ENCODE assay signal across 9 mouse cellular contexts in genomic region chr15:3433281-3433680, GRCm38 (mm10).
DNase-seq lines count a peak whose midpoint lies in the region; ATAC-seq and TF ChIP-seq lines count a peak whose summit lies in the region.
"Had no signal": no experiment of that assay in that cellular context is flagged by ENCODE, and none has a peak within 500 bp of the region (broad histone marks: within the 10 kb centered on the region; RNA-seq: fewer than 3 reads in every experiment).

No protein-coding gene starts in this region.

- no peak overlapping the region for H3K4me2 ChIP-seq in limb, embryonic 13.5 days (replicated peaks)
- H3K4me2 ChIP-seq in limb, embryonic 14.5 days (replicated peaks; ENCODE audit: low read depth, low read length, severe bottlenecking) = no peak overlapping the region
- peak overlapping the region; percentile 14; the same call in 1 of the 2 replicates for H3K4me2 ChIP-seq in stomach, embryonic 15.5 days
- H3K4me2 ChIP-seq in midbrain, embryonic 13.5 days (replicated peaks) = no peak overlapping the region
- H3K4me2 ChIP-seq: liver, embryonic 15.5 days had no signal

- 67% methylated on average over 7 of the region's 7 CpGs for WGBS in limb, embryonic 13.5 days
- WGBS in limb, embryonic 10.5 days = 65% methylated on average over 7 of the region's 7 CpGs
- 67% methylated on average over 7 of the region's 7 CpGs for WGBS in limb, embryonic 14.5 days
- WGBS in stomach, embryonic 15.5 days = 26% methylated on average over 7 of the region's 7 CpGs
- 82% methylated on average over 7 of the region's 7 CpGs for WGBS in midbrain, embryonic 13.5 days

- no peaks in the 10 kb centered on the region for H3K9me3 ChIP-seq in limb, embryonic 13.5 days
- H3K9me3 ChIP-seq in limb, embryonic 10.5 days (replicated peaks) = no peaks in the 10 kb centered on the region
- H3K9me3 ChIP-seq in limb, embryonic 14.5 days (ENCODE audit: control insufficient read depth, low read length) = no peaks in the 10 kb centered on the region
- H3K9me3 ChIP-seq in stomach, embryonic 15.5 days = no peaks in the 10 kb centered on the region
- no peaks in the 10 kb centered on the region for H3K9me3 ChIP-seq in midbrain, embryonic 13.5 days
- H3K9me3 ChIP-seq: liver, embryonic 15.5 days had no signal

- H3K27me3 ChIP-seq in limb, embryonic 13.5 days = no peaks in the 10 kb centered on the region
- H3K27me3 ChIP-seq in limb, embryonic 10.5 days (ENCODE audit: low read depth, poor library complexity, severe bottlenecking) = no peaks in the 10 kb centered on the region
- H3K27me3 ChIP-seq in limb, embryonic 14.5 days (ENCODE audit: control insufficient read depth, insufficient read depth, low read length) = no peaks in the 10 kb centered on the region
- no peaks in the 10 kb centered on the region for H3K27me3 ChIP-seq in stomach, embryonic 15.5 days (replicated peaks)
- no peaks in the 10 kb centered on the region for H3K27me3 ChIP-seq in midbrain, embryonic 13.5 days
- H3K27me3 ChIP-seq: liver, embryonic 15.5 days had no signal

- H3K27ac ChIP-seq in limb, embryonic 13.5 days = no peak overlapping the region
- H3K27ac ChIP-seq in limb, embryonic 10.5 days = no peak overlapping the region
- H3K27ac ChIP-seq in limb, embryonic 14.5 days (replicated peaks; ENCODE audit: low read depth, low read length) = no peak overlapping the region
- H3K27ac ChIP-seq in stomach, embryonic 15.5 days = peak overlapping the region; percentile 58; the same call in 1 of the 2 replicates
- no peak overlapping the region for H3K27ac ChIP-seq in midbrain, embryonic 13.5 days
- H3K27ac ChIP-seq: liver, embryonic 15.5 days had no signal

- TF ChIP-seq POLR2A in limb, embryonic 14.5 days (IDR thresholded peaks at IDR 0.05; ENCODE audit: borderline replicate concordance, extremely low read depth, insufficient read depth, insufficient read length) = no peak

- intact Hi-C loops in heart, postnatal 25 days (cut with DNase I) = no loop called here

- no peak overlapping the region for H3K9ac ChIP-seq in limb, embryonic 13.5 days
- no peak overlapping the region for H3K9ac ChIP-seq in limb, embryonic 14.5 days (ENCODE audit: low read depth, low read length, severe bottlenecking)
- H3K9ac ChIP-seq in stomach, embryonic 15.5 days = no peak overlapping the region
- H3K9ac ChIP-seq in midbrain, embryonic 13.5 days (replicated peaks) = no peak overlapping the region
- H3K9ac ChIP-seq: liver, embryonic 15.5 days had no signal

- H3K36me3 ChIP-seq in limb, embryonic 13.5 days = no peaks in the 10 kb centered on the region
- no peaks in the 10 kb centered on the region for H3K36me3 ChIP-seq in limb, embryonic 10.5 days
- H3K36me3 ChIP-seq in limb, embryonic 14.5 days (ENCODE audit: control insufficient read depth, insufficient read depth, low read length) = no peaks in the 10 kb centered on the region
- H3K36me3 ChIP-seq in stomach, embryonic 15.5 days = no peaks in the 10 kb centered on the region
- H3K36me3 ChIP-seq in midbrain, embryonic 13.5 days = no peaks in the 10 kb centered on the region
- H3K36me3 ChIP-seq: liver, embryonic 15.5 days had no signal

- H3K4me3 ChIP-seq in limb, embryonic 13.5 days = no peak overlapping the region
- H3K4me3 ChIP-seq in limb, embryonic 10.5 days = no peak overlapping the region
- no peak overlapping the region for H3K4me3 ChIP-seq in limb, embryonic 14.5 days (replicated peaks; ENCODE audit: low read length)
- H3K4me3 ChIP-seq in stomach, embryonic 15.5 days (replicated peaks) = no peak overlapping the region
- no peak overlapping the region for H3K4me3 ChIP-seq in midbrain, embryonic 13.5 days (replicated peaks)
- H3K4me3 ChIP-seq: liver, embryonic 15.5 days had no signal

- DNase-seq in limb, embryonic 10.5 days (ENCODE audit: low spot score) = no peak
- DNase-seq in heart, postnatal 25 days (ENCODE audit: low spot score) = peak; percentile 36
- DNase-seq in limb, embryonic 14.5 days (ENCODE audit: low spot score) = peak; percentile 41
- no peak for DNase-seq in spleen, postnatal 14 days (ENCODE audit: low spot score in 2 of 2)

- ATAC-seq in limb, embryonic 13.5 days (ENCODE audit: low FRiP score, low read depth) = peak; percentile 71; the same call in 1 of the 2 replicates
- ATAC-seq in limb, embryonic 14.5 days (ENCODE audit: low FRiP score, low read depth) = peak; percentile 80
- peak; percentile 65; the same call in 1 of the 2 replicates for ATAC-seq in stomach, embryonic 15.5 days (ENCODE audit: insufficient read depth, low FRiP score, low read depth)
- ATAC-seq in inflammation-experienced regulatory T-cells, adult 6 months = no peak
- ATAC-seq in midbrain, embryonic 13.5 days = no peak

- peaks cover 5% of the 10 kb centered on the region; the same call in 1 of the 2 replicates for H3K4me1 ChIP-seq in limb, embryonic 13.5 days
- no peaks in the 10 kb centered on the region for H3K4me1 ChIP-seq in limb, embryonic 10.5 days
- no peaks in the 10 kb centered on the region for H3K4me1 ChIP-seq in limb, embryonic 14.5 days (ENCODE audit: control insufficient read depth, insufficient read depth, low read length)
- H3K4me1 ChIP-seq in stomach, embryonic 15.5 days = peaks cover 6% of the 10 kb centered on the region; the same call in 1 of the 2 replicates
- H3K4me1 ChIP-seq in midbrain, embryonic 13.5 days (replicated peaks) = no peaks in the 10 kb centered on the region
- H3K4me1 ChIP-seq: liver, embryonic 15.5 days had no signal

Comparison
In these comparisons a context has a peak if more than half of its experiments do, and no peak if none do; other contexts are left out.
1. DNase-seq: peak in heart, postnatal 25 days (single experiment) and limb, embryonic 14.5 days (single experiment); none in limb, embryonic 10.5 days (single experiment) and spleen, postnatal 14 days (0 of 2).
2. ATAC-seq: peak in limb, embryonic 13.5 days (single experiment), limb, embryonic 14.5 days (single experiment) and stomach, embryonic 15.5 days (single experiment); none in inflammation-experienced regulatory T-cells, adult 6 months (single experiment) and midbrain, embryonic 13.5 days (single experiment).